Mouse (Mus musculus): ENCODE measurements at regions not wholly inside any gene's neighbourhood (a gene's known extent, or its start where the extent isn't known, plus 50 kb on each side); places are given as distances from the start of the nearest gene placed in this dataset.

GRCm38 (mm10) chr2:166343551-166344340 lies 188.3 kb upstream of the Sulf2 start:
- no peak for TF ChIP-seq CTCF (IDR thresholded peaks at IDR 0.05; ENCODE audit: low read depth)
- TF ChIP-seq EP300 (IDR thresholded peaks at IDR 0.05; ENCODE audit: low read depth): no peak

All from liver, postnatal 0 days (tissue).